Mouse (Mus musculus): ENCODE results near the gene Mad2l2. TPM values are rescaled to one million over a fixed set of nuclear protein-coding genes. Genes with fewer than 3 reads are reported as not detected.

Mad2l2 gene
- polyA plus RNA-seq (2017; shearing (Covaris generic)): 53.9 TPM

DNA sequence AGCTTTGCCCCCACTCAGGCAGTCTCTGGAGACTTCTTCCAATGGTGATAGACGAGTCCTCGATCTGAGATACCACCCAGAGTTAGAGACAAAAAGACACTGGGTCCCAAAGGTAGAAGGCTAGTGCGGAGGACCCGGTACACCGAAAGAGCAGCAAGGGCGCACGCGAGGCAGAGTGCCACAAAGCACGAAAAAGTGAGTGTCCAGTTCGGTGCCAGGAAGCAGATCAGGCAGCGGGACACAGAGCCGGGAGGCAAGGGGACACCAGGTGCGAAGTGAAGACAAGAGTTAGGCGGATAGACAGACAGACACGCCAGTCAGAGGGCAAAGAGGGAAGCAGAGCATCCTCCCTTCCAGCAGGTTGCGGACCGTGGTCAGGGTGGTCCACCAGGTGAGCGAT lies at the start of gene Mad2l2:
Gene Mad2l2, plus strand, starts transcription at position 252 of the 400 bp plus-strand sequence.

DNA sequence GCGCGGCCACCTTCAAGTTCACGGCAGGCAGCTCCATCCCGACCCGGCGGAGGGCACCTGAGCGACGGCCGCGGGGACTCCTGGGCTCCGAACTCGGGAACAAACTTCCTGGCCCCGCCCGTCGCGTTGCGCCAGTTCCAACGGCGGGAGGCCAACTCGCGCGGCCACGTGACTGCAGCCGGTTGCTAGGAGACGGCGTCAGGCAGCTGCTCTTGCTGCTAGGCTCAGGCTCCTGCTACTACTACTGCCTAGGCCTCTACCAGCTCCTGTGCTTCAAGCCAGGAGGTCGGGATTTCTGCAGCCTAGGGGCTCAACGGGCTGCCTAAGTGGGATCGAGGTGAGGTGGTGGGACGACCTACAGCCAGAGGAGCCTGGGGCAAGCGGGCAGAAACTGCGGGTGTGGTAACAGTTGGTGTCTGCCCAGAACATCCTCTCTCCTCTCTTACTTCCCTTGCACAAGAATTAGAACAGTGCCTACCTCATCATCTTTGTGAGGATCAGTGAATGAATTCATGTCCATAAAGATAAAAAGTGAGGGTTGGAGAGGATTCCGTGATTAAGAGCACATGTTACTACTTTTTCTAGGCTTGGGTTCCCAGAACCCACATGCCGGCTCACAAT lies 42.2 kb upstream of the Mad2l2 start, which contains the start of gene Agtrap:
Gene Agtrap, minus strand, starts transcription at position 125 of the 621 bp plus-strand sequence.

DNA sequence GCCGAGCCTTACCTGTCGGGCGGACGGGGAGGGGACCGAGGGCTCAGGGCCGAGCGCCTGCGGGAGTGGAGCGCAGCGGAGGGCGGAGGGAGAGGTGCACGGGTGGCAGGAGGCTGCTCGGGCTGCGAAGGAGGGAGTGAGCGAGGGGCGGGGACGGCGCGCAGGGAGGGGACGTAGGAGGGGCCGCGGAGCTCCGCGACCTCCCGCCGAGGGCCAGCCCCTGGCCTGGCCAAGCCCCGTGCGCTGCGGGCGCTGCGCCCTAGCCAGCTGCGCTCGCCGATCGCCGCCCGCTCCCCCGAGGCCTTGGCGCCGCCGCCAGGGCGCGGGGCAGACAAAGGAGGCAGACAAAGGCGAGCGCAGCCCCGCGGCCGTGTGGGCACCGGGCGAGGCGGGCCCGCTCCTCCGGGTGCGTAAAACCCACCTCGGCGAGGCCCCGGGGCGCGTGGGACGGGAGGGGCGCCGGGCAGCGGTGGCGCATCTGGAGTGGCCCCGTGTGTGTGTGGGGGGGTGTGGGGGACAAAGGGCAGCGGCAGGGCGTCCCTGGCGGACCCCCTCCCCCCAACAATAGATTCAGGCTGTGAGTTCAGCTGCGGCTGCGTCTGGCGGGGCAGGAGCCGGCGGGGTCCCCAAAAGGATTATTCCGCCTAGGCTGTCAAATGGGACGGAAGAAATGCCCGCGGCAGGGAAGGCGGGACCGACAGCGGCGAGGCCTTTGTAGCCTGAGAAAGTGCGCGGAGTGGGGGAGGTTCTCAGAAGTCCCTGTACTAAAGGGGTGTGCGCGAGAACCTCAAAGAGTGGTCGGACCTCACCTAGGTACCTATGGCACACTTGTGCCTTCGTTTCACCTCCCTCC lies 603 bp downstream of the Mad2l2 start, which contains the start of gene Draxin:
Gene Draxin, minus strand, starts transcription at position 138 of the 853 bp plus-strand sequence.

DNA sequence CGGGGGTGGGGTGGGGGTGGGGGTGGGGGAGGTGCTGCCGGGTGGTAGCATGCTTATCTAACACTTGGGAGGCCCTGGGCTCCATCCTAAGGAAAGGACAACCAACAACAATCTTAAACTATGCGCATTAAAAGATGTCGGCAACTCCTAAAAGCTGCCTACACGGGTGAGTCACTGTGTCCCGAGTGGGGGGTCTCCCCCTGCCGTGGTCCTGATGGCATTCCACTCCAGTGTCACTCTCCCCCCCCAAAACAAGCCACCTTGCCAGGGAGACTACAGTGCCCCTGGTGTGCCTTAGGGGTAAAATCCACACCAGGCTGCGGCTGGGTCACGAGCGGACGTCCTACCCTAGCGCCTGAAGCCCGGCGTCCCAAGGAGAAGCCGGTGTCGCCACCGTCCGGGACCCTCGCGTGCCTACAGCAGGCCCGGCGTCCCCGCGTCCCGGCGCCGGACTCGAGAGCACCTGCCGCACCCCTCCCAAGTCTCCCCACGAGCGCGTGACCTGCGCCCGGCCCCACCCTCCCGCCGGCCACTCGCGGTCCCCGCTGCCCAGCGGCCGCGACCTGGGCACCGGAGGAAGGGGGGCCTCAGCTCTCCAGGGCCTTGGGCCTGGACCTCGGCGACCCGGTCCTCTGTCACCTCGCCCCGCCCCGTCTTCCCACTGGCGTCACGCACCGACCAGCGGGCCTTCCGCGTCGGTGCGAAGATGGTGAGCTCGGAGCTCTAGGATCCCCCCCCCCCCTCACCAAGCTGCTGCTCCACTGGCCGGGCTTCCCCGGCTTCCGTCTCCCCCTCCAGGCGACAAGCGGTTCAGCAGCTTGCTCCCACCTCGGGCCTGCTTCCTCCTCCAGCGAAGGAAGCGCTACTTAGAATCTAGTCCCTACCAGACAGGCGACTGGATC lies 21.3 kb downstream of the Mad2l2 start, which contains the start of gene Fbxo6:
Gene Fbxo6, minus strand, starts transcription at position 874 of the 902 bp plus-strand sequence.

DNA sequence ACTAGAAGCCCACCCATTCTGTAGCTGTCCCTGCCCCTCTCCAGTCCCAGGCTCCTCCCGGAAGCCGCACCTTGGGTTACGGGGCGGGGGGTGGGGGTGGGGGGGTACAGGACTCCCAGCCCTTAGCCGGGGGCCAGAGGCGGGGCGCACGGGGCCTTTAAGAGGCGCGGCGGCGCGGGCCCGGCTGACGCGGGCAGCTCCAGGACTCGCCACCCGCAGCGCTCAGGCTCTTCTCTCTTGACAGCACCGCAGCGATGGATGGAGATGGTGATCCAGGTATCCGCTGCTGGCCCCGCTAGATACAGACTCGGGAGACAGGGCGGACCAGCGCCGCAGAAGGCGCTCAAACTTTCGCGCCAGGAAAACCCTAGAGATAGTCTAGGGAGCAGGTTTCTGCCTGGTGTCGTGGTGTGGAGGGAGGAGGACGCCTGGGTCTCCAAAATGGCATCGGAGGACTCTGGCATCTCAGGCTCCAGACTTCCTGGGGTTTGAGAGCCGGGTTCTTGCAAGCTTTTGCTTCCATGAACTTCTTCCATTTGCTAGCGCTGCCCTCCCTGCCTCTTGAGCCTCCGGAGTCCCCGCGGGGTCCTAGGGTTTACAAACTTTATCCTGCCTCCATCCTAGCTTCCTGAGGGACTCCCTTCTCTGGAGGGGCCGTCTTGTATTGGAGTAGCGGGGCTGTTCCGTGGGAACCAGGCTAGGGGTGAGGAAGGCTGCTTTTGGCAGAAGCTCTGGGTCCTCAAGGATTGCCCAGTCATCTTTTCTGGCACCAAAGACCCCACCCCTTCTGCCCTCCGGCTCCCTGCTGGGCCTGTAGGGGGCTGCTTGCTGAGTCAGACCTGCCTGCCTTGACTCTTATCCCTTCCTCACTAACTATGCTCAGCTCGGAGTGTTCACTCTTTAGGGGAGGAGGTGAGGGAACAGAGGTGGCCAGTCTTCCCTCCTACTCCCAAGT lies 30.5 kb downstream of the Mad2l2 start, which contains the start of the genes Fbxo44 and Fbxo2:
Gene Fbxo44, minus strand, starts transcription at position 47 of the 955 bp plus-strand sequence.
Gene Fbxo2, plus strand, starts transcription at position 186 of the 955 bp plus-strand sequence.

Other genes with a start within 250 kb of the Mad2l2 start
- gene Mfn2, start 225.7 kb upstream of the Mad2l2 start, polyA plus RNA-seq (2017; shearing (Covaris generic)): 55.3 TPM
- gene Plod1, start 193.6 kb upstream of the Mad2l2 start, polyA plus RNA-seq (2017; shearing (Covaris generic)): 9.9 TPM
- 3.3 TPM for gene 2510039O18Rik, start 189.5 kb upstream of the Mad2l2 start, polyA plus RNA-seq (2017; shearing (Covaris generic))
- not detected for gene Nppb, start 144.6 kb upstream of the Mad2l2 start, polyA plus RNA-seq (2017; shearing (Covaris generic))
- not detected for gene Nppa, start 129.7 kb upstream of the Mad2l2 start, polyA plus RNA-seq (2017; shearing (Covaris generic))
- gene Clcn6, start 91.6 kb upstream of the Mad2l2 start, polyA plus RNA-seq (2017; shearing (Covaris generic)): 10.0 TPM
- 20.9 TPM for gene Mthfr, start 91.3 kb upstream of the Mad2l2 start, polyA plus RNA-seq (2017; shearing (Covaris generic))
- gene Agtrap, start 42.4 kb upstream of the Mad2l2 start, polyA plus RNA-seq (2017; shearing (Covaris generic)): 26.0 TPM
- not detected for gene Draxin, start 314 bp downstream of the Mad2l2 start, polyA plus RNA-seq (2017; shearing (Covaris generic))
- gene Fbxo6, start 21.8 kb downstream of the Mad2l2 start, polyA plus RNA-seq (2017; shearing (Covaris generic)): 52.8 TPM
- gene Fbxo44, start 30.1 kb downstream of the Mad2l2 start, polyA plus RNA-seq (2017; shearing (Covaris generic)): 4.2 TPM
- not detected for gene Fbxo2, start 30.2 kb downstream of the Mad2l2 start, polyA plus RNA-seq (2017; shearing (Covaris generic))
- gene Disp3, start 157.6 kb downstream of the Mad2l2 start, polyA plus RNA-seq (2017; shearing (Covaris generic)): not detected